Mouse (Mus musculus) thymus, postnatal 25 days (tissue): ENCODE measurements around the gene Gls2.

Source experiments
- DNase-seq: peaks from one replicate; pipeline ENCODE4 v3.0.0; 2022

The Gls2 gene

GRCm38 (mm10) chr10:128232420-128232985 is 38.2 kb downstream of the Gls2 start:
- DNase-seq, result peak; percentile 71

GRCm38 (mm10) chr10:128236321-128236720 is 42.1 kb downstream of the Gls2 start:
- DNase-seq, result no peak

GRCm38 (mm10) chr10:128237807-128238480 is 43.7 kb downstream of the Gls2 start:
- no peak for DNase-seq

- no peak for DNase-seq
Measured at GRCm38 (mm10) chr10:128239140-128239539, 44.9 kb downstream of the Gls2 start.

GRCm38 (mm10) chr10:128240131-128240530 is 45.9 kb downstream of the Gls2 start:
- DNase-seq, result no peak

GRCm38 (mm10) chr10:128243252-128243651 is 49.0 kb downstream of the Gls2 start:
- DNase-seq, result no peak

GRCm38 (mm10) chr10:128244121-128244520 is 49.9 kb downstream of the Gls2 start:
- no peak for DNase-seq

- DNase-seq, result no peak
Measured at GRCm38 (mm10) chr10:128247020-128247732, 52.9 kb downstream of the Gls2 start.

GRCm38 (mm10) chr10:128250565-128250964 is 56.3 kb downstream of the Gls2 start:
- no peak for DNase-seq

- DNase-seq, result no peak
Measured at GRCm38 (mm10) chr10:128253677-128254255, 59.5 kb downstream of the Gls2 start, which contains the start of gene Apon. TSS of gene Apon (plus strand) at chr10:128254096.

- no peak for DNase-seq
Measured at GRCm38 (mm10) chr10:128255925-128256324, 61.7 kb downstream of the Gls2 start.

GRCm38 (mm10) chr10:128256328-128256727 is 62.1 kb downstream of the Gls2 start:
- no peak for DNase-seq

GRCm38 (mm10) chr10:128258953-128259352 is 64.7 kb downstream of the Gls2 start:
- DNase-seq, result no peak
